Mouse (Mus musculus): ENCODE results near the gene Amot. TPM values are rescaled to one million over a fixed set of nuclear protein-coding genes. Genes with fewer than 3 reads are reported as not detected.
A peak's percentile ranks its signal among the peaks of the same experiment; 100 is the strongest.

The Amot gene
- polyA plus RNA-seq (2015; fragmentation: Nextera tagmentation; extraction: Ambion mirVana) = 2.3 and 2.6 TPM in 2 replicates

GRCm38 (mm10) chrX:145504717-145505415 is at the start of gene Amot:
Amot (minus strand) TSS chrX:145505181.
- no peaks in the 10 kb centered on the region for H3K27me3 ChIP-seq (ENCODE audit: control insufficient read depth, insufficient read depth, low read length)
- H3K4me2 ChIP-seq (replicated peaks; ENCODE audit: low read depth) = peak within 1 kb of the TSS; percentile 65
- ATAC-seq (ENCODE audit: low FRiP score, low TSS enrichment) (peak; percentile 96), DNase-seq (ENCODE audit: low spot score) (peak; percentile 91)
- no peaks in the 10 kb centered on the region for H3K36me3 ChIP-seq (ENCODE audit: control insufficient read depth, insufficient read depth, low read length)
- no peaks in the 10 kb centered on the region for H3K9me3 ChIP-seq (ENCODE audit: control insufficient read depth, low read length)
- H3K9ac ChIP-seq (ENCODE audit: low read length) = peak within 1 kb of the TSS; percentile 35; the same call in 1 of the 2 replicates
- H3K27ac ChIP-seq (replicated peaks) = peak within 1 kb of the TSS; percentile 53; the same call in 1 of the 2 replicates
- WGBS = 14% methylated on average over 27 of the region's 34 CpGs
- peak within 1 kb of the TSS; percentile 48 for H3K4me3 ChIP-seq (ENCODE audit: low read depth, low read length)
- H3K4me1 ChIP-seq (replicated peaks; ENCODE audit: control insufficient read depth, insufficient read depth) = no peaks in the 10 kb centered on the region
- TF ChIP-seq EP300 (optimal IDR thresholded peaks at IDR 0.05) = no peak
- no peak; the same call in 1 of the 2 replicates for TF ChIP-seq CTCF (IDR thresholded peaks at IDR 0.05; ENCODE audit: low read depth)

- no peak overlapping the region for H3K4me2 ChIP-seq (replicated peaks; ENCODE audit: low read depth)
- no peaks in the 10 kb centered on the region for H3K27me3 ChIP-seq (ENCODE audit: control insufficient read depth, insufficient read depth, low read length)
- H3K9ac ChIP-seq (ENCODE audit: low read length) = no peak overlapping the region
- H3K4me3 ChIP-seq (ENCODE audit: low read depth, low read length) = no peak overlapping the region
- WGBS = 81% methylated on average over 3 of the region's 3 CpGs
- TF ChIP-seq EP300 (optimal IDR thresholded peaks at IDR 0.05) (no peak), CTCF (IDR thresholded peaks at IDR 0.05; ENCODE audit: low read depth) (no peak)
- H3K27ac ChIP-seq (replicated peaks) = no peak overlapping the region
- no peak for ATAC-seq (ENCODE audit: low FRiP score, low TSS enrichment)
- DNase-seq (ENCODE audit: low spot score) = no peak
- no peaks in the 10 kb centered on the region for H3K36me3 ChIP-seq (ENCODE audit: control insufficient read depth, insufficient read depth, low read length)
- no peaks in the 10 kb centered on the region for H3K9me3 ChIP-seq (ENCODE audit: control insufficient read depth, low read length)
- H3K4me1 ChIP-seq (replicated peaks; ENCODE audit: control insufficient read depth, insufficient read depth) = no peaks in the 10 kb centered on the region
These were observed 40.1 kb upstream of the Amot start for GRCm38 (mm10) chrX:145545060-145545459.

GRCm38 (mm10) chrX:145543602-145544490 is 38.9 kb upstream of the Amot start:
- Histone ChIP-seq H3K9me3 (ENCODE audit: control insufficient read depth, low read length) (no peaks in the 10 kb centered on the region), H3K36me3 (ENCODE audit: control insufficient read depth, insufficient read depth, low read length) (no peaks in the 10 kb centered on the region), H3K27me3 (ENCODE audit: control insufficient read depth, insufficient read depth, low read length) (no peaks in the 10 kb centered on the region), H3K4me3 (ENCODE audit: low read depth, low read length) (no peak overlapping the region), H3K4me1 (replicated peaks; ENCODE audit: control insufficient read depth, insufficient read depth) (no peaks in the 10 kb centered on the region), H3K4me2 (replicated peaks; ENCODE audit: low read depth) (no peak overlapping the region), H3K27ac (replicated peaks) (no peak overlapping the region), H3K9ac (ENCODE audit: low read length) (no peak overlapping the region)
- 62% methylated on average over 4 of the region's 4 CpGs for WGBS
- ATAC-seq (ENCODE audit: low FRiP score, low TSS enrichment) (no peak), DNase-seq (ENCODE audit: low spot score) (no peak)
- TF ChIP-seq EP300 (optimal IDR thresholded peaks at IDR 0.05) (no peak), CTCF (IDR thresholded peaks at IDR 0.05; ENCODE audit: low read depth) (no peak)

- H3K27ac ChIP-seq (replicated peaks) = no peak overlapping the region
- no peak for TF ChIP-seq CTCF (IDR thresholded peaks at IDR 0.05; ENCODE audit: low read depth)
- DNase-seq (ENCODE audit: low spot score) (no peak), ATAC-seq (ENCODE audit: low FRiP score, low TSS enrichment) (no peak)
- no peaks in the 10 kb centered on the region for H3K9me3 ChIP-seq (ENCODE audit: control insufficient read depth, low read length)
- WGBS = 72% methylated on average over 1 of the region's 1 CpGs
- no peaks in the 10 kb centered on the region for H3K27me3 ChIP-seq (ENCODE audit: control insufficient read depth, insufficient read depth, low read length)
- H3K36me3 ChIP-seq (ENCODE audit: control insufficient read depth, insufficient read depth, low read length) = no peaks in the 10 kb centered on the region
- H3K9ac ChIP-seq (ENCODE audit: low read length) = no peak overlapping the region
- no peaks in the 10 kb centered on the region for H3K4me1 ChIP-seq (replicated peaks; ENCODE audit: control insufficient read depth, insufficient read depth)
- no peak overlapping the region for H3K4me3 ChIP-seq (ENCODE audit: low read depth, low read length)
- H3K4me2 ChIP-seq (replicated peaks; ENCODE audit: low read depth) = no peak overlapping the region
These were observed 36.1 kb upstream of the Amot start for GRCm38 (mm10) chrX:145541050-145541449.

GRCm38 (mm10) chrX:145540321-145540720 is 35.3 kb upstream of the Amot start:
- no peak for DNase-seq (ENCODE audit: low spot score)
- Histone ChIP-seq H3K9ac (ENCODE audit: low read length) (no peak overlapping the region), H3K4me2 (replicated peaks; ENCODE audit: low read depth) (no peak overlapping the region), H3K4me1 (replicated peaks; ENCODE audit: control insufficient read depth, insufficient read depth) (no peaks in the 10 kb centered on the region), H3K4me3 (ENCODE audit: low read depth, low read length) (no peak overlapping the region), H3K36me3 (ENCODE audit: control insufficient read depth, insufficient read depth, low read length) (no peaks in the 10 kb centered on the region), H3K27me3 (ENCODE audit: control insufficient read depth, insufficient read depth, low read length) (no peaks in the 10 kb centered on the region), H3K9me3 (ENCODE audit: control insufficient read depth, low read length) (no peaks in the 10 kb centered on the region), H3K27ac (replicated peaks) (no peak overlapping the region)
- ATAC-seq (ENCODE audit: low FRiP score, low TSS enrichment) = no peak
- WGBS = 87% methylated on average over 1 of the region's 1 CpGs
- peak; percentile 50 for TF ChIP-seq CTCF (IDR thresholded peaks at IDR 0.05; ENCODE audit: low read depth)
- TF ChIP-seq EP300 (optimal IDR thresholded peaks at IDR 0.05) = no peak
